Mouse (Mus musculus) embryonic fibroblast, embryonic 13.5 days (primary cell): ENCODE data around the gene Irf8.

Experiments
- CTCF ChIP-seq: IDR thresholded peaks from 2 replicates; pipeline ENCODE4 v1.5.1; 2011; ENCODE audit warnings: mild to moderate bottlenecking, control low read depth, low read length, moderate library complexity, borderline replicate concordance; ENCODE audit not compliant: insufficient read depth
- POLR2A ChIP-seq: IDR thresholded peaks from 2 replicates; pipeline ENCODE4 v1.6.1; 2011; ENCODE audit warnings: low read depth, mild to moderate bottlenecking, control low read depth, low read length, moderate library complexity

- TF ChIP-seq CTCF (no peak), POLR2A (no peak)
Measured at GRCm38 (mm10) chr8:120687786-120688185, 48.4 kb upstream of the Irf8 start.
